Mouse (Mus musculus): ENCODE measurements at regions not wholly inside any gene's neighbourhood (a gene's known extent, or its start where the extent isn't known, plus 50 kb on each side); places are given as distances from the start of the nearest gene placed in this dataset.

GRCm38 (mm10) chr2:50698841-50699240, 402.2 kb upstream of the Mmadhc start:
- TF ChIP-seq HCFC1 (IDR thresholded peaks at IDR 0.05; ENCODE audit: borderline replicate concordance, insufficient read depth, low read length), result no peak
- no peak for TF ChIP-seq ZNF384 (IDR thresholded peaks at IDR 0.05; ENCODE audit: low read depth, low read length)
- TF ChIP-seq CHD2 (IDR thresholded peaks at IDR 0.05; ENCODE audit: low read depth, low read length), result no peak
- no peak for TF ChIP-seq MAFK (IDR thresholded peaks at IDR 0.05; ENCODE audit: insufficient read depth, low read depth, low read length)
- no peak for TF ChIP-seq ZC3H11A (IDR thresholded peaks at IDR 0.05; ENCODE audit: borderline replicate concordance, low read depth, low read length)
